Mouse (Mus musculus): Measurements from ENCODE around the gene Rps16. TPM values are rescaled to one million over a fixed set of nuclear protein-coding genes. Genes with fewer than 3 reads are reported as not detected.

Rps16 gene
- polyA plus RNA-seq, 1 experiment: 6,019 TPM

DNA sequence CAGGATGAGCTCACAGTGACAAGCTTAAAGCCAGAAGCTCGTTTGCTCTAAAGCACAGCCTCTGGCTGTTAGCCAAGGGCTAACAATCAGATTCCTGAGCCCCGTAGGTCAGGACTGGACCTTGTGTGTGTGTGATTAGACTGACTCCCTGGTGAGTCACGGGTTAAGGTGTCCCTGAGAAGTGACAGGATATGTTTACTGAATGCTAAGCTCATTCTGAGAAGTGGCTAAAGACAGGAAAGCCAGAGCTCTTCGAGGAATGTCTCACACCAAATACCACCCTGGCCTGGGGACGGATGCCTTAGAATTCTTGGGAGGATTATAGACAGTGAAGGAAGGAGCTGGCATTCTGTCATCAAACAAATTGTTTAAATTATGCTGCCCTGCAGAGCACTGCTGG is 7.5 kb downstream of the Rps16 start:
- H3K79me2 ChIP-seq (ENCODE audit: control insufficient read depth, insufficient read depth): peaks cover 9% of the 10 kb centered on the region
- H3K79me3 ChIP-seq (ENCODE audit: low read depth): peaks cover 2% of the 10 kb centered on the region
- TF ChIP-seq FOSL1 (IDR thresholded peaks at IDR 0.05; ENCODE audit: insufficient read depth, low read length, poor library complexity, severe bottlenecking) (no peak), MAX (IDR thresholded peaks at IDR 0.05) (no peak), MYOD1 (IDR thresholded peaks at IDR 0.05; ENCODE audit: control insufficient read depth, insufficient read length, low read depth) (no peak), CTCF (IDR thresholded peaks at IDR 0.05; ENCODE audit: control insufficient read depth, insufficient read depth, insufficient read length) (no peak), CEBPB (IDR thresholded peaks at IDR 0.05; ENCODE audit: low read depth) (no peak), USF1 (IDR thresholded peaks at IDR 0.05; ENCODE audit: low read depth) (no peak), MYOG (IDR thresholded peaks at IDR 0.05; ENCODE audit: control insufficient read depth, extremely low read depth, insufficient read length) (no peak)
- no peak overlapping the region for H3ac ChIP-seq (ENCODE audit: control insufficient read depth, insufficient read length, low read depth)
- H3K27me3 ChIP-seq (ENCODE audit: control insufficient read depth, insufficient read depth, insufficient read length): no peaks in the 10 kb centered on the region
- H3K4me3 ChIP-seq (ENCODE audit: insufficient read depth, poor library complexity, severe bottlenecking): no peak overlapping the region
- peaks cover 35% of the 10 kb centered on the region for H3K36me3 ChIP-seq (ENCODE audit: control insufficient read depth, insufficient read depth)

DNA sequence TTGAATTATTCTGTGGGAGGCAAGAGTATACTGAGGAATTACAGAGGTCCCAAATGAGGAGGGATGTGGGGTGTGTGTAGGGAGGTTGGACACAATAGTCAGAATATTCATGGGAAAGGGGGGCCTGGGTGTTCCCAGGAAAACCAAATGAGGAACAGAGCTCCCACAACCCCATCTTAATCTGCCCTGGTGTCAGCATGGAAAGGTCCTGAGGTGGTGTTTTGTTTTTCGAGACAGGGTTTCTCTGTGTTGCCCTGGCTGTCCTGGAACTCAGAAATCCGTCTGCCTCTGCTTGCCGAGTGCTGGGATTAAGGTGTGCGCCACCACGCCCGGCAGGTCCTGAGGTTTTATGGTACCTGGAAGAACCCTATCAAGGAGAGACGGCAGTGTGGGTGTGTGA is 8.0 kb downstream of the Rps16 start:
- peaks cover 4% of the 10 kb centered on the region for H3K79me2 ChIP-seq (ENCODE audit: control insufficient read depth, insufficient read depth)
- H3K27me3 ChIP-seq (ENCODE audit: control insufficient read depth, insufficient read depth, insufficient read length): no peaks in the 10 kb centered on the region
- H3K4me3 ChIP-seq (ENCODE audit: insufficient read depth, poor library complexity, severe bottlenecking): no peak overlapping the region
- peaks cover 30% of the 10 kb centered on the region for H3K36me3 ChIP-seq (ENCODE audit: control insufficient read depth, insufficient read depth)
- no peaks in the 10 kb centered on the region for H3K79me3 ChIP-seq (ENCODE audit: low read depth)
- TF ChIP-seq MAX (IDR thresholded peaks at IDR 0.05): no peak
- no peak for TF ChIP-seq CEBPB (IDR thresholded peaks at IDR 0.05; ENCODE audit: low read depth)
- no peak for TF ChIP-seq MYOG (IDR thresholded peaks at IDR 0.05; ENCODE audit: control insufficient read depth, extremely low read depth, insufficient read length)
- no peak for TF ChIP-seq MYOD1 (IDR thresholded peaks at IDR 0.05; ENCODE audit: control insufficient read depth, insufficient read length, low read depth)
- no peak for TF ChIP-seq FOSL1 (IDR thresholded peaks at IDR 0.05; ENCODE audit: insufficient read depth, low read length, poor library complexity, severe bottlenecking)
- no peak for TF ChIP-seq USF1 (IDR thresholded peaks at IDR 0.05; ENCODE audit: low read depth)
- TF ChIP-seq CTCF (IDR thresholded peaks at IDR 0.05; ENCODE audit: control insufficient read depth, insufficient read depth, insufficient read length): no peak
- no peak overlapping the region for H3ac ChIP-seq (ENCODE audit: control insufficient read depth, insufficient read length, low read depth)

GRCm38 (mm10) chr7:28359854-28360253 is 9.4 kb downstream of the Rps16 start:
- H3K79me3 ChIP-seq (ENCODE audit: low read depth): no peaks in the 10 kb centered on the region
- no peak overlapping the region for H3K4me3 ChIP-seq (ENCODE audit: insufficient read depth, poor library complexity, severe bottlenecking)
- H3K36me3 ChIP-seq (ENCODE audit: control insufficient read depth, insufficient read depth): peaks cover 23% of the 10 kb centered on the region
- H3ac ChIP-seq (ENCODE audit: control insufficient read depth, insufficient read length, low read depth): no peak overlapping the region
- no peaks in the 10 kb centered on the region for H3K27me3 ChIP-seq (ENCODE audit: control insufficient read depth, insufficient read depth, insufficient read length)
- no peaks in the 10 kb centered on the region for H3K79me2 ChIP-seq (ENCODE audit: control insufficient read depth, insufficient read depth)
- TF ChIP-seq MYOD1 (IDR thresholded peaks at IDR 0.05; ENCODE audit: control insufficient read depth, insufficient read length, low read depth) (no peak), FOSL1 (IDR thresholded peaks at IDR 0.05; ENCODE audit: insufficient read depth, low read length, poor library complexity, severe bottlenecking) (no peak), CEBPB (IDR thresholded peaks at IDR 0.05; ENCODE audit: low read depth) (no peak)

DNA sequence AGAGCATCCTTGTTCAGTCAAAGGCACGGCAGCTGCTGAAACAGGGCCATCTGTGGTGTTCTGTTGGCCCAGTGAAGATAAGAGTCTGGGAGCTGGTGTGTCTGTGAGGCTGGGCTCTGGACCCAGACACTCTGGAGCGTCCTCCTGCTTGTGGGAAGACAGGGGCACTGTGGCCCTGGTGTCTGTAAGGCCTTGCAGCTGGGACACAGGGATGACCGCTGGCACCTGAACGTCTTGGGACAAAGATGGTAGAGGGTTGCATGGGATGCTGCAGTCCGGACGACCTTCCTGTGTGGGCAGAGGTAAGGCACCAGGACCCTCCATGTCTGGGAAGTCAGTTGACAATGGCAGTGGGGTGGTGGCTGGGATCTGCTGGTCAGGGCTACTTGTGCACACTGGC is 9.8 kb downstream of the Rps16 start:
- Histone ChIP-seq H3K27me3 (ENCODE audit: control insufficient read depth, insufficient read depth, insufficient read length) (no peaks in the 10 kb centered on the region), H3ac (ENCODE audit: control insufficient read depth, insufficient read length, low read depth) (no peak overlapping the region), H3K79me3 (ENCODE audit: low read depth) (no peaks in the 10 kb centered on the region), H3K4me3 (ENCODE audit: insufficient read depth, poor library complexity, severe bottlenecking) (no peak overlapping the region), H3K79me2 (ENCODE audit: control insufficient read depth, insufficient read depth) (no peaks in the 10 kb centered on the region), H3K36me3 (ENCODE audit: control insufficient read depth, insufficient read depth) (peaks cover 23% of the 10 kb centered on the region)
- no peak for TF ChIP-seq CTCF (IDR thresholded peaks at IDR 0.05; ENCODE audit: control insufficient read depth, insufficient read depth, insufficient read length)

- H3K79me3 ChIP-seq (ENCODE audit: low read depth): no peaks in the 10 kb centered on the region
- no peaks in the 10 kb centered on the region for H3K79me2 ChIP-seq (ENCODE audit: control insufficient read depth, insufficient read depth)
- no peak overlapping the region for H3K4me3 ChIP-seq (ENCODE audit: insufficient read depth, poor library complexity, severe bottlenecking)
- peaks cover 23% of the 10 kb centered on the region for H3K36me3 ChIP-seq (ENCODE audit: control insufficient read depth, insufficient read depth)
- no peak overlapping the region for H3ac ChIP-seq (ENCODE audit: control insufficient read depth, insufficient read length, low read depth)
- H3K27me3 ChIP-seq (ENCODE audit: control insufficient read depth, insufficient read depth, insufficient read length): no peaks in the 10 kb centered on the region
- TF ChIP-seq MYOG (IDR thresholded peaks at IDR 0.05; ENCODE audit: control insufficient read depth, extremely low read depth, insufficient read length) (no peak), CEBPB (IDR thresholded peaks at IDR 0.05; ENCODE audit: low read depth) (no peak), USF1 (IDR thresholded peaks at IDR 0.05; ENCODE audit: low read depth) (no peak), MAX (IDR thresholded peaks at IDR 0.05) (no peak), FOSL1 (IDR thresholded peaks at IDR 0.05; ENCODE audit: insufficient read depth, low read length, poor library complexity, severe bottlenecking) (no peak), CTCF (IDR thresholded peaks at IDR 0.05; ENCODE audit: control insufficient read depth, insufficient read depth, insufficient read length) (no peak), MYOD1 (IDR thresholded peaks at IDR 0.05; ENCODE audit: control insufficient read depth, insufficient read length, low read depth) (no peak)
Observed at GRCm38 (mm10) chr7:28361647-28362341, 11.3 kb downstream of the Rps16 start.

DNA sequence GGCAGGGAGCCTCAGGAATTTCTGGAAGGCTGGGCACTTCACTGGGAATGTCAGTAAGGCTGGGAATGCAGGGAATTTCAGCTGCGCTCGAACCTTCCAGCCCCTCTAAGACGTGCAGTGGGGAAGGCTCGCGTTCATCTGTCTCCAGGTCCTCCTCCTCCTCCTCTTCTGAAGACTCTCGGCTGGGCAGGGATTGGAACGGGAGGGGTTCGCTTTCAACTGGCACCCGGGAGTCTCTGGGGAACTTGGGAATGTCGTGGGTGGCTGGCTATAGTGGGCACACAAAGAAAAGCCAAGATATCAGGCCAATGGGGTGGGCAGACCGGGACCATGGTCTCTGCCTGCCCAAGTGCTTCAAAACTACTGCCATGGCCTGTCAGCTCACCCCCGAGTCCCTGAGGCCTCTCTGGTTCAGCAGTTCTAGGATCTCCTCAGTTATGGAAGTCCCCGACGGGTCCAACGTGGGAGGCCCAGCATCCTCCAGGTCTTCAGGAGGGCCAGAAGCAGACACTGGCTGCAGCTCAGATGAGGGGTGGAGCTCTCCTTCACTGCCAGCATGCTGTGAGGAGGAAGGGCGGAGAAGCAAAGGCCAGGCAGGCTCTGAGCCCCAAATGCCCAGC is 12.1 kb downstream of the Rps16 start:
- no peaks in the 10 kb centered on the region for H3K79me2 ChIP-seq (ENCODE audit: control insufficient read depth, insufficient read depth)
- H3K27me3 ChIP-seq (ENCODE audit: control insufficient read depth, insufficient read depth, insufficient read length): no peaks in the 10 kb centered on the region
- H3K36me3 ChIP-seq (ENCODE audit: control insufficient read depth, insufficient read depth): peaks cover 23% of the 10 kb centered on the region
- H3K79me3 ChIP-seq (ENCODE audit: low read depth): no peaks in the 10 kb centered on the region
- TF ChIP-seq MYOG (IDR thresholded peaks at IDR 0.05; ENCODE audit: control insufficient read depth, extremely low read depth, insufficient read length) (no peak), CEBPB (IDR thresholded peaks at IDR 0.05; ENCODE audit: low read depth) (no peak), FOSL1 (IDR thresholded peaks at IDR 0.05; ENCODE audit: insufficient read depth, low read length, poor library complexity, severe bottlenecking) (no peak), MAX (IDR thresholded peaks at IDR 0.05) (no peak), MYOD1 (IDR thresholded peaks at IDR 0.05; ENCODE audit: control insufficient read depth, insufficient read length, low read depth) (no peak), CTCF (IDR thresholded peaks at IDR 0.05; ENCODE audit: control insufficient read depth, insufficient read depth, insufficient read length) (no peak), USF1 (IDR thresholded peaks at IDR 0.05; ENCODE audit: low read depth) (no peak)
- H3K4me3 ChIP-seq (ENCODE audit: insufficient read depth, poor library complexity, severe bottlenecking): no peak overlapping the region
- H3ac ChIP-seq (ENCODE audit: control insufficient read depth, insufficient read length, low read depth): no peak overlapping the region
